Mouse (Mus musculus): ENCODE measurements around the gene Enox1.

- no peak for TF ChIP-seq CTCF (IDR thresholded peaks at IDR 0.05)
- TF ChIP-seq EP300 (IDR thresholded peaks at IDR 0.05; ENCODE audit: insufficient read depth, low read depth, low read length), result no peak
- TF ChIP-seq POLR2A (IDR thresholded peaks at IDR 0.05; ENCODE audit: insufficient read depth, low read depth, low read length), result no peak
These were observed 490.5 kb downstream of the Enox1 start for GRCm38 (mm10) chr14:77647017-77647416.
